Mouse (Mus musculus): ENCODE measurements around the gene Gm17267. TPM values are rescaled to one million over a fixed set of nuclear protein-coding genes. Genes with fewer than 3 reads are reported as not detected.
"Not testable (repeated sequence)": the region's sequence is repeated elsewhere in the genome, so short reads cannot be mapped to it uniquely, and the experiment has no call there.

The Gm17267 gene
- not detected for total RNA-seq (2021)

- not testable (repeated sequence) for DNase-seq
Measured at GRCm38 (mm10) chrX:126017257-126017656, at the start of gene Gm17267. Gene Gm17267, plus strand, starts transcription at chrX:126017557.

Measured in heart, postnatal 4 days (tissue).